Mouse (Mus musculus): ENCODE results near the gene Slc38a6.

DNA sequence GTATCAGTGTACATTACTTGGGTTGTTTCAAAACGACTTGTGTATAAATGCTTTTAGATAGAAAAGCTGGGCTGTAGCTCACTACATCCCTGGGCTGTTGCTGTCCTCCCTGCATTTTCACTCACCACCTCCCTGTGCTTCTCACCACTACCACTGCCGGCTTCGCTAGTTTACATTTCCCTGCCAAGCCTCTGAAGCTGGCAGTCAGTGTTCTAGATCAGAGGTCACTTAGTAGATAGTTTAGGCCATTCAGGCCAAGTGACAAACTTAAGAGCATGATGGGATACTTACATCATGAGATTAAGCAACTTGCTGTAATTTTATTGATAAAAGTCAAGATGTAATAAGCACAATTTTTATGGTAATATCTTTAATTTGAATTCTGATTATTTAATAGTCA, 11.7 kb upstream of the Slc38a6 start:
- TF ChIP-seq NELFE (IDR thresholded peaks at IDR 0.05; ENCODE audit: low read depth, low read length) = no peak
- TF ChIP-seq POLR2A (IDR thresholded peaks at IDR 0.05; ENCODE audit: low read depth, low read length) = no peak
- TF ChIP-seq RCOR1 (conservative IDR thresholded peaks at IDR 0.05; ENCODE audit: low read depth, low read length) = no peak
- TF ChIP-seq ELF1 (IDR thresholded peaks at IDR 0.05; ENCODE audit: low read depth, low read length) = no peak
